Mouse (Mus musculus): ENCODE measurements around the gene Chek2.

Chek2 gene

GRCm38 (mm10) chr5:110898785-110899184 is 59.0 kb downstream of the Chek2 start:
- no peak for DNase-seq (ENCODE audit: low spot score)

DNA sequence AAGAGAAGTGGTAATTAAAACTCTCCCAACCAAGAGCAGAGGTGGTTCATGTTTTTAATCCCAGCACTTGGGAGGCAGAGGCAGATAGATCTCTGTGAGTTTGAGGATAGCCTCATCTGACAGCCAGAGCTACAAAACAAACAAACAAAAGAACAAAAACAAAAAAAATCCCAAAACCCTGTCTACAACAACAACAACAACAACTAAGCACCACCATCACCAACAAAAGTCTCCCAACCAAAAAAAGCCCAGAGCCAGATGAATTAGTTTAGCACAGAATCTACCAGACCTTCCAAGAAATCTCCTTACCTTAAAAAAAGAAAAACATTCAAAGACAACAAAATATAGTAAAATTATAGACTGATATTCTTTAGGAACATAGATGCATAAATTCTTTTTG is 60.6 kb downstream of the Chek2 start:
- DNase-seq (ENCODE audit: low spot score), result no peak

GRCm38 (mm10) chr5:110906708-110907107 is 66.9 kb downstream of the Chek2 start:
- no peak for DNase-seq (ENCODE audit: low spot score)

GRCm38 (mm10) chr5:110908879-110909278 is 69.1 kb downstream of the Chek2 start:
- DNase-seq (ENCODE audit: low spot score), result no peak

DNA sequence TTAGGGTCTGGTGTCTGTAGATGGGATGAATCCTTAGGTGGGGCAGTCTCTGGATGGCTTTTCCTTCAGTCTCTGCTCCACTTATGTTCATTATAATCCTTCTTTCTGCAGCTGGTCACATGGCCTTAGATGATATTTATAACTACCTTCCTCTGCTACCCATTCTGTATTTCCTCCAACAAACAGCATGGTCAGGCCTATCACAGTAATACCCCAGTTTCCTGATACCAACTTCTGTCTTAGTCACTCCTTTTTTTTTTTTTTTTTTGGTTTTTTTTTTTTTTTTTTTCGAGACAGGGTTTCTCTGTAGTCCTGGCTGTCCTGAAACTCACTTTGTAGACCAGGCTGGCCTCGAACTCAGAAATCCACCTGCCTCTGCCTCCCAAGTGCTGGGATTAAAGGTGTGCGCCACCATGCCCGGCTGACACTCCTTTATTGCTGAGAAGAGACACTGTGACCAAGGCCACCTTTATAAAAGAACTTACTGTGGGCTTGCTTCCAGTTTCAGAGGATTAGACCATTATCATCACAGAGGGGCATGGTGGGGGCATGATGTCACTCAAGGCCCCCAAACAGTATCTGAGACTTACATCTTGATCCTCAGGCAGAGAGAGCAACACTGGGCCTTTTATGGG is 70.3 kb downstream of the Chek2 start:
- no peak for DNase-seq (ENCODE audit: low spot score)

DNA sequence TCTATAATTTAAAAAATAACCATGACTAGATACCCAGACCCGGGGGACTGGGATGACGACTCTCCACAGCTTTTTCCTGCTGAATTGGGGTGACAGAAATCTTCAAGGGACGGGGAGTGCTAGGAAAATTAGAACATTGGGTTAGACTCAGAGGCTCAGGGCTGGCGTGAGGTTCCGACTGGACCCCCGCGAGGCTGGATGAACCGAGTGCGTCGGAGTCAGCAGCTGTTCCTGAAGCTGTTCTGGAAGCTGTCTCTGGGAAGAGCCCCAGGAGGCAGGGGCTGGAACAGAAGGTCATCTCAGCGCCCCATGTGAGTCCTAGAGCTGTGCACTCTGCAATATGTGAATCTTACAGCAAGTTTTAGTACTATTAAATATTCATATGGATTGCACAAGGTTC is 75.1 kb downstream of the Chek2 start:
- DNase-seq (ENCODE audit: low spot score), result no peak

DNA sequence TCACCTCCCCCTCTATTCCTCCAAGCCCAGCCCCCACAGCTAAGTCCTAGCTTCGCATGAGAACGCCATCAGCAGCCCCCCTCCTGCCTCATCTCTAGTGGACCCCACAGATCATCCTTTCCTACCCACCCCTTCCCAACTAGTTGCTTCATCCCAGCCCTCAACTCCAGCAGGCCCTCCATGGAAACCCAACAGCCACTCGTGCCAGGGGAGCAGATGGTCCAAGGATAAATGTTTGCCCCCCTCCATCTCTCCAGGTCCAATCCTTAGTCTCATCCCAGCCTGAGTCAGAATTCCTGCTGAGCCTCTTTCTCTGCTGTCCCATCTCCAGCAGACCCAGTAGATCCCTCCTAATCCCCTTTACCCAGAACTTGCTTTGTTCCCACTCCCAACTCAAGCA is 76.5 kb downstream of the Chek2 start:
- no peak for DNase-seq (ENCODE audit: low spot score)

DNA sequence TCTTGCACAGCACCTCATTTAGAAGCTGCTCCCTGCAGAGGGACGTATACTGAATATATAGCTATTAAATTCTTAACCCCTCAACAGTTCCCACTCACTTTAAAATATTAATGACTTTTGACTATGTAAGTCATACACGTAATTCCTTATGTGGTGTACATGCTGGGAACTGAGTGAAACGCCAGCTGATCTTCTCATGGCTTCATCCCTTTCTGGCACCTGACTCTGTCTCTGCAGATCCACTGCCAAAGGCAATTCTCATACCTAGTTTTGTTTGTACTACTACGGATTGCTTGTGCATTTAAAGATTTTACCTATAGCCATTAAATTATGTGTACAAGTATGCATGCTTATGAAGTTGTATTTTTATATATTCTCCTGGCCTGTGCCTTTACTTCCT is 79.8 kb downstream of the Chek2 start:
- DNase-seq (ENCODE audit: low spot score), result no peak

GRCm38 (mm10) chr5:110923336-110923735 is 83.6 kb downstream of the Chek2 start:
- no peak for DNase-seq (ENCODE audit: low spot score)
